Mouse (Mus musculus) embryo, embryonic 11 days (tissue): ENCODE data around the gene Hs3st1.
A peak's percentile ranks its signal among the peaks of the same experiment; 100 is the strongest.
"Not testable (repeated sequence)": the region's sequence is repeated elsewhere in the genome, so short reads cannot be mapped to it uniquely, and the experiment has no call there.

ENCODE experiments used
- DNase-seq: peaks from one replicate; pipeline ENCODE4 v3.0.0-alpha.2; 2015

Gene Hs3st1

DNA sequence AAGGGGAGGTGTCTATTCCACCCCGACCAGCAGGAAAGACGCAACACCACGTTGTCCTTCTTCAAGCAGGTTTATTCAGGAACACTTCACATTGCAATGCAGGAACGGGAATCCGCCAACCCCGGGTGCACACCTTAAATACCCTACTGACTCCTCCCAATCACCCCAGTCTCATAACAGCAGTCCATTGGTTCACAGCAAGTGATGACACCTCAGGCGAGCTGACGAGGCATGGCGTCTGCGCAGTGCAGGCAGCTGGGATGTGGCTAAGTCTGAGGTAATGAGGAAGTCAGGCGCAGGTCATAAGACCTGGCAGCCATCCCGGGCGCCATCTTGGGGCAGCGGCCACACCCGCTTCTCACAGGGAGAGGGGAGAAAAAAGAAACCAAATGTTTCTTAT is at the start of gene Hs3st1:
TSS of gene Hs3st1 (minus strand) at position 101 of the 400 bp plus-strand sequence.
- DNase-seq = not testable (repeated sequence)

DNA sequence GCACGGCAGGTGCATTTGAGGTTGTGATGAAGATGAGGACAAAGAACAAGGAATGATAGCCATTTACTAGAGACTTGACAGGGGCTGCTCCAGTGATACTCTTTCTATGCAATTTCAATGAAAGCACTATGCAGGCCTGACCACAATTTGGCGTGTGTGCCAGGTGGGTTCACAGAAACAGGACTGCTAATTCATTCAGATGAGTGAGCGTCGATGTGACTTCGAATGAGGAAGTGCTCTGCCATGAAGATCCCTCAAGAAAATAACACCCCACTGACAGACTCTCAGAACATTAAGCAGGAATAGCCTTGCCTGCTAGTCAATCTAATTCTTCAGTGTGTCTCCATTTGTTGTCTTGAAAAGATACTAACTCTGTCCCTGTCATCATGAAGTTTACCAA is 49.4 kb upstream of the Hs3st1 start:
- DNase-seq = no peak

DNA sequence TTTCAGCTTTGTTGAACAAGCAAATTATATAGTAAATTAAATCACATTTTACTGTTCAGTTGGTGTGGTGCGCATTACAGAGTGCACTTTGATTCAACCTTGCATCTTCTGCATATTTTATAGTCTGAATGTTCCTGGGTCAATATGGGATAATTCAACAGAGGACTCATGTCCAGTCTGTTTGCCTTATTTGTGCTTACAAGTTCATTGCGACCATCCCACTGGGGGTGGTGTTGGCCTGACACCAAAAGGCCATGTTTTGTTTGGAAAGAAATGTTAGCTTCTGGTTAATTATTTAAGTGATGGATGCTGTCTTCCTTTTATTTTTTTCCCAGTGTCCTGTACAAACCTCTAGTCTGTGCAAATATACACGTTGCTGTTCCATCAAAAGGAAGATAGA is 48.7 kb upstream of the Hs3st1 start:
- no peak for DNase-seq

DNA sequence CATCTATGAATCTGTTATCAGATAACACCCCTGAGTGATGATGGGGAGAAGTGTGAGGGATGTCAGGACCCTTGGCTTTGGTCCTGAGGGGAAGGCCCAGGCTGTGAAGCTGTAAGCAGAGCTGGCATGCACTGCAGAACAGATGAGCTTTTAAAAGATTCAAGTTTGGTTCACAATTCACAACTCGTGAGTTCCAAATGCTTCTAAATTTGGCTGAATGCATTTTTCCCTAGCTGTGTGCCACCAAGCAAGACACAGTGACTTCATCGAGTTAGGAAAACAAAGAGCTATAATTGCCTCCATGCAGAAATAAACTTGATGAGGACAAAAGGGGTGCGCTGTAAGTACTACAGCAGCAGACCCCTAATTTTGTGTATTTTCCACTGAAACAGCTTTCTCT is 48.2 kb upstream of the Hs3st1 start:
- no peak for DNase-seq

DNA sequence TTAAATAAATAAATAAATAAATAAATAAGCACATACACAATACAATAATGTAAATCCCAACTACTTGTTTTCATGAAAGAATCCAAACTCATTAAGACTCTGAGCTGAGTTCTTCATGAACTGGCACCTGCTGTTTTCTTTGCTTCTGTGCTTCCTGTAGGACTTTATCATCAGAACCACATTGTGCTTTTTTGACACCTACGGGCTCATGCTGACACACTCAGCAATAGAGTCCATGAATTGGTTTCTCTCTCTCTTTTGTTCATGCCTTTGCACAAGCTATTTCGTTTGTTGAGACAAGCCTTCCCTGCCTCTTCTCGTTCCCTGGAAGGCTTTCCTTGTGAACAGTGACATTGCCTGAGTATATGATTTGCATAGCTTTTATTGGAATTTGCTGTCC is 46.8 kb upstream of the Hs3st1 start:
- no peak for DNase-seq

DNA sequence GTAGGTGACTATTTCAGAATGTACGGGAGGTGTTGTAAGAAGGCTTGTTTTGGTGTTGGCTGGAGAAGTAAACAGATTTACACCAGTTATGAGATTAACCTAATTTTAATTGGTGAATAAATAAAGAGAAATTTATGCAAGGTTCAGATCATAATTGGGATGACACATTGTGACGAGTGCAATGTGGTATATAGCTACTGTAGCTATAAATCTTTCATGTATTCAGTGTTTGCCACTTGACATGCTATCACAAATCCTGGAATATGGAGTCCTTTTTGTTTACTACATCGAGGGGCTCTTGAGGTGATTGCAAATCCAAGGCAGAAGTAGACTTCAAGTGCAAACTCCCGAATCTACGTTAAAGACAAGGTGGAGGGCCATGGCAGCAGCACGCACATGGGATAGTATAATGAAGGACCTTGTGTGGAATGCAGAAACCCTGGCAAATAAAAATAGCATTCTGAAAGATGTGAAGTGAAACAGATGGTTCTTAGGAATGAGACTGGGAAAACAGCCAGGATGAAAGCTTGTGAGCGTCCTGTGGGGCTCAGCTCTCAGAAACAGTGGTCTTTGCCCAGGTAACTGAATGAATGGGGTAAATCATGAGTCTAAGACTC is 21.9 kb upstream of the Hs3st1 start:
- DNase-seq = no peak

DNA sequence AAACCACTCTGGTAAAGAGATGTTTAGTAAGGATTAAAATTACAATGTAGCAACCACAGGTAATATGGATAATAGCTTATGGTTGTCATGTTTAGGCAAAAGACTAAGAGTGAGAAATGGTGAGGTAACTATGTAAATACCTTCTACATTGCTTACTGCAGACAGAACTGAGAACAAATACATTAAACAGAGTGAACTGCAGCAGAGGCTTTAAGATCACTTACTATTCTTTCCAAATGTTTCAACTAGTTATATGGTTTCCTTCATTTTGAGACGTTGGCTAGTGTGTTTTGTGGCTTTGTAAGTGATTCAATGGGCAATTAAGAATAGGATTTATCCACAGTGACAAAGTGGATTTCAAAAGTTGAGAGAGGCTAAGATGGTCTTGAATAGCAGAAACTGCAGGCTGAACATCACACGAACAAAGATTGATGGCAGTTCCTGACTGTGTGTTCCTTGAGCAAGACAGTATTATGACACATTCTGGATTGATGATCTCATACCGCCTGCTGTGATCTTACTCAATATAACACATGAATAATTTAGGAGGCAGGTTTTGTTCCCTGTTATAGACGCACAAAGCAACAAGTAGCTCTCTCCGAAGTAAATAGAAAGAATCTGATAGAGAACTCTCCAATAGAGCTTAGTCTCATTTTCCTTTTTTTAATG is 16.5 kb upstream of the Hs3st1 start:
- peak; percentile 17 for DNase-seq

DNA sequence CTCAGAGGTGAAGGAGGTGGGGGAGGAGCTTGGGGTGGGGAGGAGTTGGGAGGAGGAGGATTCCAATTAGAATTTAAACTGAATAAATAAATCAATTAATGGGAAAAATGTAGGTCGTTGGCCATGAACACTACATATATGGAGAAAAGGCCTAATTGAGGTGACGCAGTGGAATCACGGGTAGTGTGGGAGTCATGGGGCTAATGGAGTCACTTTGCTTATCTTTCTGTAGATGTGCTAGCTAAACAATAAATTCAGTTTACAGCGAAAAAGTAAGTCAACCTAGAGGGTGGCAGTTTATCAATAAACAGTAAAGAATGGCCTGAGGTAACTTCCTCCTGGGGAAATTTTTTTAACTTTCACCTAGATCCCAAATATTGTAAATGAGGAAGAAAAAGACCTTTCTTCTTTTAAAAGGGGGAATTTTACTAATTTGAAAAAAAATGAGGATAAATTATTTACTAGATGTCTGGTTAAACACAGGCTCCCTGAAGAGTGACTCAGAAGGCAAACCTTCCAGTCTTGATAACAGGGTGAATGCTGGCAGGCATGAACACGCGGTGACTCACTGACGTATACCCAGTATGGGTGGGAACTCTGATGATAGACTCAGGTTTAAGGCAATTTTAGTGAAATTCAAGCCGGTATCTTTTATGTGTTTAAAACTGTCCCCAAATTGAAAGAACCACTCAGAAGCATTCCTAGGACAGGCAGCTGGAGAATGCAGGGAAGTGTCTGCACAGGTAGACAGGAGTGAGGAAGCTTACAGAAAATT is 6.6 kb upstream of the Hs3st1 start:
- DNase-seq = no peak

DNA sequence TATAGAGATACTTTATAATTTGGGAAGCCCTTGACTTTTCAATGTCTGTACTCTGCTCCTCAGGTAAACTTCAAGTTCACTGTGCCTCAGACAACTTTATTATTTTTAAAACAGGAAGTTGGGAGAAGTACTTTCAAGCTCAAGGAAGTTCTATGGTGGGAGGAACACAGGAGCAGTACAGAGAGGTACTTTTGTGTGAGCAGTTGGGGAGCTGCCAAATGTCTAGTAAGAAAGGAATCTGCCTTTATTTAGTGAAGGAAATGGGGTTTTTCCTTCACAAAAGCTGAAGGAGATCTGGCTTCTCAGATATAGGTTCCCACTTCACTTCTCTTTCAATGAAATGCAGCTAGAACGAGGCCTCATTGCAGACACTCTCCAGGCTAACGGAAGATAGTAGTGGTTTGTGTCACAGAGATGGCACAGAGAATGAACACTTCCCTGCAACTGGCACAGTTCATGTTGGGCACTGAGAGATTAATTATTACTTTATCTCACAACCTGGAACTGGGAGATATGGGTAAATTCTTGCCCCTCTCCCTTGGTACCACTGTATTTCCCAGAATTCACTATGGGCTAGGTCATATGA is 3.7 kb upstream of the Hs3st1 start:
- DNase-seq = no peak

DNA sequence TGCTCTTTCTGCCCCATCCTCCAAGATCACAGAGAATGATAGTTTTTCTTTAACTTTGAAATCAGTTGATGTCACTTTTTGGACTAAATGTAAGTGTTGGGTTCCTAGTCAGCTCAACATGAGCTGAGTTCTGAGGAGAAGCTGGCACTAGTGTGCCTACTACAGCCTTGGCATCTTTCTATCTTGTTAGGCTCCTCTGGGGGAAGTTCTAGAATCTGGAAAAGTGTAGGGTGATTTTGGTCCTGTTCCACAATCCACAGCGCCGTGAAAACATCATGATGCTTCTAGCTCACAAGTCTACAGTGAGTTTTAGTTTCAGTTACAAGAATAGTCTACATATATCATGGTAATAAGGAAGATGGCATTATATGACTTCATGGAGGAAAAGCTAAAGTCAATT is 18.4 kb downstream of the Hs3st1 start:
- DNase-seq = no peak

DNA sequence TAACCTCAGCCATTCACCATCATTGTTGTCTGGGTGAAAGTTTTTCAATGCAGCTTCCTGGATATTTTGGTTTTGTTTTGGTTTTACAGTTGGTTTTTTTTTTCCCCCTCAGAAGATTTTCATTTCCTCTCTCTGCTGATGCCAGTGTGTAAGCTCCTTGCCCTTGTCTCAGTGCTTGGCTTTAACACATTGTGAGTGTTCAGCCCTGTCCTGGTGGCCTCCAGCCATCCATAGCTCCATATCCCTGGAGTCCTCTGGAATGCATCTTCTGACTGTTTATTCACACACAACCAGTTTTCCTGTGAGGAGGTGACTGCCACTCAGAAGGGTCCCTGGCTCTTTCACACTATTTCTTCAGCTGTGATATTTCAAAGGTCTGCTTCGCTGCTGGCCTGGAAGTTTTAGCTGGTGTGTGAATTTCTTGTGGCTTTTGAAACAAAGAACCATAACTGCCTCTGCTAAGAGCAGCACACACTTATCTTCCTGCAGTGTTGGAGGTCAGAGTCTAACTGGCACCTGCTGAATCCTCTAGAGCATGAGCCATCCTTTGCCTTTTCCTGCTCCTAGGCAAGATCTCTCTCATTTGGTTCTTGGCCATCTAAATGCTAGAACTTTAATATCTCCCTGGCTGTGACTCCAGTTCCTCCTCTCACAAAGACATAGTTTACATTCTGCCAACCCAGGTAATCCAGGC is 21.4 kb downstream of the Hs3st1 start:
- no peak for DNase-seq

DNA sequence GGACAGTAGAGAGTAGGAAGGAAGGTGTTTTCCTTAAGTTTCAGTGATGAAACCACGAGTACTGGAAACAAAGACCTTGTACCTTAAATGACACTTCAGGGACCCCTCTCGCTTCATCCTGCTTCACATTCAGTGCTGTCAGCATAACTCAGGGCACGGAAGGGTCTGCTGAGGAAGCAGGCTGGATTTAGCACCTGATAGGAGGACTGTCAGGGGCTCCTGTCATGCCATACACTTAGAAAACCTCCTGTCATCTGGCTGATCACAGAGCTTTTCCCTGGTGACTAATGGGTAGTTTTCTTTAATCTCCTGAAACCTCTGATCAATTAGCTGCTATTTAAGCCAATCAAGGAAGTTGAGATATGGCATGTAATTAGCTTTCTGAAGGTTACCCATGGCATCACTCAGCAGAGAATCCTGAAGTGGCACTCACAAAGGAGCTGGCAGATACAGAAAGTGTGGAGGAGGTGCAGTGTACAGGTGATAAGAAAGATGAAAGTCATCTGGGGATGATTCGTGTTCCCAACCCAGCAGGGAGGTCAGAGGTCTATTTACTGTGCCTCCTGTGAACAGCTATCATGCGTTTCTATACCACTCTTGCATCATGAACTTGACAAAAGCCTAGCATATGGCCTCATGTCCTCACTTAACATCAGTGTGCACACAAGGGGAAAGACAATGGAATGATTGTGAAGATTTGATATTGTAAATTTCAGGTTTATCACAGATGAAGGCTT is 22.1 kb downstream of the Hs3st1 start:
- no peak for DNase-seq

DNA sequence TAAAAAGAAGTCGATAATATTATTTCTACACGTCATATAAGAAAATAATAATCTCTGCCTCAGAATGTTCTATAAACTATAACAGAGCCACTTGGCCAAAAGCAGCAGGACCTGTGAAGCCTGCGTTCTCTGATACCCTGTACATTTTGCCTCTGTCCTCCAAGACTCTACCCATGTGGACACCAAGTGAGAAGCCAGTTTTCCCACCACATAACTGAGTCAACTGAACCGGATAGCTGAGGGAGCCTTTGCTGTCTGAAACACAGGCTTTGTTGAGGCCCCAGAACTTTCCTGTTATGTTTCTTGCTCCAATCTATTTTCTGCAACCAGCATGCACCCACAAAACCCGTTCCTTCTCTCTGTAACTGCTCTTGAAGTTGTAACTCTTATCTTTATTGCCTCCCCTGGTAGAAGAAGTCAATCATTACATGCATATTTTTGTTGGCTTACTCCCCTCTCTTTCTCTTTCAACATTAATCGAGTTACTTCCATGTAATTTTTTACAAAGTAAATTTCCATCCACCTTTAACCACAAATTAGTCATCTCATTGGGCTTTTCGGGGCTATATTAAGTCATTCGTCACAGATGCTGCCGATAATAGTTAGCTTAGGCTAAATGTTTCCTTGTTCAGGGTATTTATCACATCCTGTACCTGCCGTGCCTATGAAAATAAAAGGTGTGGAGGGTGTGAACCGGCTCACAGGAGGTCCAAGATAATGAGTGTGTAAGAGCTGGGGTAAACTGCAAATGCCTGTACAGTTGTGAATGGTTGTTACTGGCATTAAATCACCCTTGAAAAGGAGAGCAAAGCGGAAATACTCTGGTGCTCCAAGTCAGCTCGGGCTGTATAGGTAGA is 39.4 kb downstream of the Hs3st1 start:
- no peak for DNase-seq

DNA sequence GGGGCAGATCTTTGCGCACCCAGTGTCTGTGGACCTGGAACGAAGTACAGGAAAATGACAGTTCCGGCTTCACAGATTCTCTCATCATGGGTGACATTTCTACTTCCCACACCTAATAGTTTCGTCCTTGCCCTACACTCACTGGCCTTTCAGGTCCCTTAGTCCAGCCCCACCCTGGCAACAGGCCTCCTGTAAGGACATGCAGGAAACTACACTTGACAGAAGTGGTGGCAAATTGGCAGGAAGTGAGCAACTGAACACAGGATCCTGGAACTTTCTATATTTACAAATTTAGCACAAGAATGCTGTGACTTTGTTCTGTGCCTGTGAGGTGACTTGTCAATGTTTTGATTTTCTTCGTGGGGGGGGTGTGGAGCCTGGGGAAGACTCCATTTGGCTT is 40.1 kb downstream of the Hs3st1 start:
- DNase-seq = no peak

DNA sequence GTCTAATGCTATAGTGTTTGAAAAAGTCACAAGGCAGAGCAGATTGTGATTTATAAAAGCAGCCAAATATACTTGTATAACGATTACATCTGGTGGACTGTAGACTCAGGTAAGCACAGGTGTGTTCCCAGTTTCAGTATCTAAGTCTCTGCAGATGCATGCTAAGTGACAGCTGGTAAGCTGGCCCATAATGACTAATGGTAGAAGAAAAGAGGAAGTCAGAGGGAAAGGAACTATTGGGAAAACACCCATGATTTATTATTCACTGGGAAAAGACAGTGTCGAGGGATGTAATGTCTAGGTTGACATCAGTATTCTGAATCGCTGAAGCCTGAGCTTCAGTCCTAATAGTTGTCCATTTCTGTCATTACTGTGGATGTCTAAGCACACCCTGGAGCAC is 49.7 kb downstream of the Hs3st1 start:
- no peak for DNase-seq

DNA sequence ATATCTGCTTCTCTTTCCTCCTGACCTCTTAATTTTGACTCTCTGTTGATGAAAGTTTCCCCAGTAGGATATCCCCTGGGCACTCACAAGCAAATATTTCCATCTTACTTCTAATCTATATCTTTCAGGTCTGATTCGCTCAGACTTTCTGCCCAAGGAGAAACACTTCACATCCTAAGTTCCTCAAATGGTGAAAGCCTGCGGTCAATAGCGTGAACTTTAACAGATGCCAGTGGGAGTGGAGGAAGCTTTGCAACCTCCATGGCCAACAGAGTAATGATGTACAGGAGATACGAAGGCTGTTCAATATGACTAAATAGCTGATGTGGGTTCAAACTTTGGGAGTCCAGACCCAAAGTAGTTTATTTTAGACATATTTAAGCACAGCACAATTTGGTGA is 94.4 kb downstream of the Hs3st1 start:
- DNase-seq = no peak

DNA sequence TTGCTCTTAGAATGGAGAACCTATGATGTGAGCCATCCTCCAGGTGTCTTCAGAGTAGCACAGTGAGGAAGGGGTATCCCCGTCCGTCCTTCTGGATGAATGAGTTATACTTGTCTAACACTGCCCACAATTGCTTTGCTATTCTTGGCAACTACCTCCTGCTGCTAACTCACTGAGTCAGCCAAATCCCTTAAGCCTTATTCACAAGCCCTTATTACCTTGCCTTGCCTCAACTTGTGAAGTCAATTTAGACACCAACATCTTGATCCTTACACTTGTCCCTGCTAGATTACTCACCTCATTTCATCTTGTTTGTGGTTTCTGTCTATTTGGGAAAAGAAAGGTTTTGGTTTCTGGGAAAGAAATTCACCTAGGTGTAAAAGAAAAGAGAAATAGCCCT is 95.9 kb downstream of the Hs3st1 start:
- DNase-seq = no peak

DNA sequence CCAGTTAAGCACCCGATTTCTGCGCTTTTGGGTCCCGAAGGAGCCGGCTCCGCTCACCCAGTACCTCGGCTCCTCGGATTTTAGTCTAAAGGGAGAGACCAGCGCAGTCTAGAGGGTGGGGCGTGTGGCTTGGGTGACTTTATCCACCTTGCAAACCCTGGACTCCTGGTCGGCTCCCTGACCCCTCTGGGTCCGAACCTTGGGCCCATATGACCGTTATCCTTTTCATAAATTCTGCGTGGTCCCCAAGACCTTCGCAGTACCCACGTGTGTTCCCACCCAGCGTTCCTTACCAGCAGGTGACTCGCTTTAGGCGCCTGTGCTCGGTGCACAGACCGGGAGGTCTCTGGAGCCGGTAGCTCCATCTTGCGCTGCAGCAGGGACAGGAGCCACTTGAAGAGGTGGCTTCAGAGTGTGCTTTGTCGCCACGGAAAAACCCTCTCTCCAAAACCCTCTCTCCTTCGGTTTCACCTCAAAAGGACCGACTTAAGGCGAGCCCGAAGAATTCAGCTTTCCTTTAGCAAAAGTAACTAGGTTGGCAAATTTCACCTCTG is 110.4 kb downstream of the Hs3st1 start:
- DNase-seq = peak; percentile 41

DNA sequence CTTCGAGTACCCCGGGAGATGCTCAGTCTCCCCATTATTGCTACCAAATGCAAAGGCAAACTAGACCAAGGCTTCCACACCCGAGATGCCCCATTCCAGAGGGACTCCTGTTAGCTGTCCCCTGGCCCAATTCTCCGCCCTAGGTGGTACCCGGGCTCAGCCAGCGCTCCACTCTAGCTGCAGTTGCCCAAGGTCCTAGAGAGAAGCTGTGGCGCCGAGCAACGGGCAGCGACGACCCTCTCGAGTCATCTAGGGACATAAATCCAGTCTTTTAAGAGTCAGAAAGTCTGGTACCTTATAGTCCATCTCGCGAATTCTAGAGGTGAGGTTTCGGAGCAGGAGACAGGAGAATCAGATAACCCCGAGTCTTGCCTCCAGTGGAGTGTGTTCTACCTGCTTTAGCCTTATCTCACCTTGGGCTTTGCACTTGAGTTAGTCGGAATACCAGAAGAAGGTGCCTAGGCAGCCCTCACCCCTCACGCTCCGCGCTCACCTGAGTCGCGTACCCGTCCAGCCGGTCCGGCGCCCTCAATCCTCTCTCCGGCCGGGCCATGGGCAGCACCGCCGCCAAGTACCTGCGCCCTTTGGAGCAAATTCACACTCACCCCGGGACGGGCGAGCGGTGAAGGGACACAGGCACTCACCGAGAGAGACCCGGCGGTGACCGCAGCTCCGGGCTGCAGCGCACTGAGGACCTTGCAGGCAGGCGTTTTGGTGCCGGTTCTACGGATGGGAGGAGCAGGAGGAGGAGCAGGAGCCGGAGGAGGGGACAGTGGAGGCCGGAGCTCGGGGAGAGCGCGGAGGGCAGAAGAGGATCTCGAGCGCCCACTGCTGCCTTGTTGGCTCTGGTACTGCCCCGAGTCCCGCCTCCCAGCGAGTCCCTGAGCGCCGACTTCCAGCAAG is 111.1 kb downstream of the Hs3st1 start:
- DNase-seq = peak; percentile 91
